Mouse (Mus musculus) liver, postnatal 0 days (tissue): ENCODE results near the gene Xrcc4. TPM values are rescaled to one million over a fixed set of nuclear protein-coding genes. Genes with fewer than 3 reads are reported as not detected.

Source experiments
- ATAC-seq: fragments of 200-750 bp; cut with Nextera tagmentation; 2 replicates; pipeline ENCODE4 v1.8.0; 2017; ENCODE audit warnings: mild to moderate bottlenecking, moderate library complexity
- DNase-seq: peaks from one replicate; pipeline ENCODE4 v3.0.0-alpha.2; 2016
- H3K27ac ChIP-seq: fragments of 300-500 bp; sonication (generic); 2 replicates; pipeline ENCODE4 v1.5.1; 2014; ENCODE audit warnings: antibody characterized with exemption, moderate library complexity, mild to moderate bottlenecking, low read depth
- H3K27me3 ChIP-seq: fragments of 300-500 bp; sonication (generic); 2 replicates; pipeline ENCODE4 v1.6.1; 2014; ENCODE audit warnings: low read length, control low read depth, mixed read lengths; ENCODE audit not compliant: insufficient read depth
- H3K36me3 ChIP-seq: fragments of 300-500 bp; sonication (generic); replicated peaks from 2 replicates; pipeline ENCODE4 v1.6.1; 2014; ENCODE audit warnings: mild to moderate bottlenecking, control low read depth, low read length, moderate library complexity, mixed read lengths; ENCODE audit not compliant: insufficient read depth
- H3K4me1 ChIP-seq: fragments of 300-500 bp; sonication (generic); 2 replicates; pipeline ENCODE4 v1.6.1; 2014; ENCODE audit warnings: antibody characterized with exemption, mild to moderate bottlenecking, control low read depth; ENCODE audit not compliant: insufficient read depth
- H3K4me2 ChIP-seq: fragments of 300-500 bp; sonication (generic); 2 replicates; pipeline ENCODE4 v1.6.1; 2014; ENCODE audit warnings: low read depth, mild to moderate bottlenecking, low read length, moderate library complexity, mixed read lengths
- H3K4me3 ChIP-seq: fragments of 300-500 bp; sonication (generic); 2 replicates; pipeline ENCODE4 v1.5.1; 2014; ENCODE audit warnings: low read depth, low read length
- H3K9ac ChIP-seq: fragments of 300-500 bp; sonication (generic); replicated peaks from 2 replicates; pipeline ENCODE4 v1.6.1; 2014; ENCODE audit warnings: mild to moderate bottlenecking, moderate library complexity
- H3K9me3 ChIP-seq: fragments of 300-500 bp; sonication (generic); 2 replicates; pipeline ENCODE4 v1.6.1; 2016; ENCODE audit warnings: mild to moderate bottlenecking, control low read depth, low read length, mixed read lengths
- CTCF ChIP-seq: sonication (generic); IDR thresholded peaks from 2 replicates; pipeline ENCODE4 v1.5.1; 2016; ENCODE audit warnings: antibody characterized with exemption, low read depth
- EP300 ChIP-seq: IDR thresholded peaks from 2 replicates; pipeline ENCODE4 v1.6.1; 2016; ENCODE audit warnings: antibody characterized with exemption, low read depth, mild to moderate bottlenecking
- WGBS: fragments of 180-500 bp; shearing (Covaris S2); extraction: QIAGEN DNeasy Blood & Tissue Kit; methylation state at CpG from one replicate; pipeline ENCODE4 v1.1.7; 2014; ENCODE audit not compliant: insufficient replicate concordance; 5-methylcytosine and 5-hydroxymethylcytosine counted together
- polyA plus RNA-seq: library from polyadenylated mRNA; unstranded; fragments of >200 nt; fragmentation: Nextera tagmentation; extraction: Ambion mirVana; gene quantifications from 2 replicates; pipeline ENCODE4 v1.2.1, GENCODE M21; 2015

The Xrcc4 gene
- polyA plus RNA-seq, 1 experiment from 2014 or later = 8.3 TPM

DNA sequence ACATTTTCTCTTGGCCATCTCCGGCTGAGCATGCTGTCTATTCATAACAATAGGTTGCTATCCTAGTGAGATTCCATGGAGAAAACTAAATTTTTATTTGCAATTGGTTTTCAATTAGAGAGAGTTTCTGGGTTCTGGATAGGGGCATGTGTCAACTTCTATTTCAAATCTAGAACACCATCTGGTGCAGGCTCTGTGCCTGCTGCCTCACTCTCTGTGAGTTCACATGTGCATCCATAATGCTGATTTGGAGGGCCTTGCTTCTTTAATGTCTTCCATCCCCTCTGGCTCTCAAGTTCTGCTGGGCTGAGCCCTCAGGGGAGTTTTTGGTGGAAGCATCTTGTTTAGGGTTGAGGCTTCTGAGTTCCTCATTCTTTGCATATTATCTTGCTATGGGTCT is 239.5 kb downstream of the Xrcc4 start:
- no peaks in the 10 kb centered on the region for H3K9me3 ChIP-seq
- DNase-seq (no peak), ATAC-seq (no peak)
- H3K9ac ChIP-seq = no peak overlapping the region
- H3K4me1 ChIP-seq = no peaks in the 10 kb centered on the region
- no peaks in the 10 kb centered on the region for H3K36me3 ChIP-seq
- no peak overlapping the region for H3K27ac ChIP-seq
- TF ChIP-seq EP300 (no peak), CTCF (no peak)
- 86% methylated on average over 1 of the region's 1 CpGs for whole genome bisulfite sequencing
- no peaks in the 10 kb centered on the region for H3K27me3 ChIP-seq
- no peak overlapping the region for H3K4me2 ChIP-seq
- no peak overlapping the region for H3K4me3 ChIP-seq

GRCm38 (mm10) chr13:89838635-89839034 is 250.8 kb downstream of the Xrcc4 start:
- Histone ChIP-seq H3K4me3 (no peak overlapping the region), H3K27ac (no peak overlapping the region), H3K36me3 (no peaks in the 10 kb centered on the region), H3K4me2 (no peak overlapping the region), H3K9ac (no peak overlapping the region), H3K4me1 (no peaks in the 10 kb centered on the region), H3K27me3 (no peaks in the 10 kb centered on the region), H3K9me3 (no peaks in the 10 kb centered on the region)
- ATAC-seq (no peak), DNase-seq (no peak)
- TF ChIP-seq EP300 (no peak), CTCF (no peak)
- 76% methylated on average over 3 of the region's 3 CpGs for WGBS

DNA sequence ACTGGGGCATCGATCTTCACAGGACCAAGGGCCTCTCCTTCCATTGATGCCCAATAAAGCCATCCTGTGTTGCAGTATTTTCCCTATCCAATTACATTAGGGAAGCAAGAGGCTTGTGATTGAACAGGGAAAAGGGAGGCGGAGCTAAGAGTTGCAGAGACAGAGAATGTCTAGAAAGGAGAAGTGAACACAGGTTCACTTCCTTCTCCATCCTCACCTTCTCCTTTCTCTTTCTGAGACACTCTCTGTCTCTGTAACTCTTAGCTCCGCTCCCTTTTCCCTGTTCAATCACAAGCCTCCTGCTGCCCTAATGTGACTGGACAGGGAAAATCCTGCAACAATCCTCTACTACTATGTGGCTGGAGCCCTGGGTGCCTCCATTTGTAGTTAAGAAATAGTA is 254.9 kb downstream of the Xrcc4 start:
- Histone ChIP-seq H3K27me3 (no peaks in the 10 kb centered on the region), H3K36me3 (no peaks in the 10 kb centered on the region), H3K4me2 (no peak overlapping the region), H3K27ac (no peak overlapping the region), H3K4me1 (0 out of 2 replicates have a peak, but pooled peaks cover 3% of the 10 kb centered on the region), H3K9ac (no peak overlapping the region), H3K4me3 (no peak overlapping the region), H3K9me3 (no peaks in the 10 kb centered on the region)
- ATAC-seq = no peak
- no peak for DNase-seq
- no peak for TF ChIP-seq CTCF
- TF ChIP-seq EP300 = no peak
- 66% methylated on average over 3 of the region's 3 CpGs for WGBS

GRCm38 (mm10) chr13:89833053-89833670 is 256.2 kb downstream of the Xrcc4 start:
- Histone ChIP-seq H3K4me3 (no peak overlapping the region), H3K9me3 (no peaks in the 10 kb centered on the region), H3K36me3 (no peaks in the 10 kb centered on the region), H3K27me3 (no peaks in the 10 kb centered on the region), H3K4me2 (no peak overlapping the region), H3K4me1 (0 out of 2 replicates have a peak, but pooled peaks cover 3% of the 10 kb centered on the region), H3K9ac (no peak overlapping the region), H3K27ac (no peak overlapping the region)
- ATAC-seq = no peak
- TF ChIP-seq CTCF (no peak), EP300 (no peak)
- no peak for DNase-seq
- 79% methylated on average over 2 of the region's 2 CpGs for WGBS

GRCm38 (mm10) chr13:89828429-89828970 is 260.9 kb downstream of the Xrcc4 start:
- Histone ChIP-seq H3K36me3 (no peaks in the 10 kb centered on the region), H3K4me3 (no peak overlapping the region), H3K9me3 (no peaks in the 10 kb centered on the region), H3K27me3 (no peaks in the 10 kb centered on the region), H3K4me2 (no peak overlapping the region), H3K9ac (no peak overlapping the region), H3K4me1 (0 out of 2 replicates have a peak, but pooled peaks cover 3% of the 10 kb centered on the region), H3K27ac (no peak overlapping the region)
- no peak for ATAC-seq
- WGBS = 55% methylated on average over 3 of the region's 3 CpGs
- DNase-seq = no peak
- TF ChIP-seq EP300 (no peak), CTCF (no peak)

- TF ChIP-seq CTCF (no peak), EP300 (no peak)
- no peak for DNase-seq
- Histone ChIP-seq H3K4me3 (no peak overlapping the region), H3K27ac (no peak overlapping the region), H3K9me3 (no peaks in the 10 kb centered on the region), H3K36me3 (no peaks in the 10 kb centered on the region), H3K4me2 (no peak overlapping the region), H3K27me3 (no peaks in the 10 kb centered on the region), H3K9ac (no peak overlapping the region), H3K4me1 (0 out of 2 replicates have a peak, but pooled peaks cover 3% of the 10 kb centered on the region)
- no peak for ATAC-seq
- WGBS = 60% methylated on average over 2 of the region's 2 CpGs
These were observed 261.6 kb downstream of the Xrcc4 start for GRCm38 (mm10) chr13:89827838-89828237.
